Mouse (Mus musculus) central nervous system, embryonic 18 days (tissue): ENCODE measurements around the gene Fbxo5. TPM values are rescaled to one million over a fixed set of nuclear protein-coding genes. Genes with fewer than 3 reads are reported as not detected.

ENCODE experiments used
- polyA plus RNA-seq: library from polyadenylated mRNA; depleted of rRNA; stranded (reverse); fragments of >200 nt; gene quantifications from 2 replicates; pipeline ENCODE4 v1.2.3, GENCODE M21; 2012; rRNA removed

Fbxo5 gene
- 9.7 and 10.3 TPM in 2 replicates for polyA plus RNA-seq

GRCm38 (mm10) chr10:5805243-5805730 lies at the start of gene Fbxo5:
TSS of gene Fbxo5 (minus strand) at chr10:5805600.

GRCm38 (mm10) chr10:5823740-5824491 lies 18.5 kb upstream of the Fbxo5 start, which contains the start of gene Mtrf1l:
TSS of gene Mtrf1l (minus strand) at chr10:5823910.

Other genes with a start within 250 kb of the Fbxo5 start
- 0.60 and 0.64 TPM in 2 replicates for gene Myct1, start 211.8 kb downstream of the Fbxo5 start, polyA plus RNA-seq
- 0.47 and 0.80 TPM in 2 replicates for gene Vip, start 166.4 kb downstream of the Fbxo5 start, polyA plus RNA-seq
- gene Mtrf1l, start 18.3 kb upstream of the Fbxo5 start, polyA plus RNA-seq, result 6.5 and 6.9 TPM in 2 replicates
- gene Rgs17, start 116.8 kb upstream of the Fbxo5 start, polyA plus RNA-seq, result 17.1 and 17.3 TPM in 2 replicates